Mouse (Mus musculus): Measurements from ENCODE around the gene Olfr520.
"Not testable (repeated sequence)": the region's sequence is repeated elsewhere in the genome, so short reads cannot be mapped to it uniquely, and the experiment has no call there.

Olfr520 gene

GRCm38 (mm10) chr7:99729973-99730372 is at the start of gene Olfr520:
Gene Olfr520 (plus strand): TSS chr7:99730273.
- DNase-seq (ENCODE audit: low read depth) = no peak

- DNase-seq (ENCODE audit: low read depth) = no peak
Observed at GRCm38 (mm10) chr7:99680771-99681170, 49.3 kb upstream of the Olfr520 start.

- no peak for DNase-seq (ENCODE audit: low read depth)
Observed at GRCm38 (mm10) chr7:99684086-99684485, 46.0 kb upstream of the Olfr520 start.

- no peak for DNase-seq (ENCODE audit: low read depth)
Observed at GRCm38 (mm10) chr7:99690819-99691218, 39.3 kb upstream of the Olfr520 start.

- no peak for DNase-seq (ENCODE audit: low read depth)
Observed at GRCm38 (mm10) chr7:99692396-99692795, 37.7 kb upstream of the Olfr520 start.

- no peak for DNase-seq (ENCODE audit: low read depth)
Observed at GRCm38 (mm10) chr7:99693387-99693786, 36.7 kb upstream of the Olfr520 start.

GRCm38 (mm10) chr7:99693976-99694375 is 36.1 kb upstream of the Olfr520 start:
- no peak for DNase-seq (ENCODE audit: low read depth)

- not testable (repeated sequence) for DNase-seq (ENCODE audit: low read depth)
Observed at GRCm38 (mm10) chr7:99694424-99694823, 35.6 kb upstream of the Olfr520 start.

- DNase-seq (ENCODE audit: low read depth) = no peak
Observed at GRCm38 (mm10) chr7:99695471-99696057, 34.5 kb upstream of the Olfr520 start.

GRCm38 (mm10) chr7:99698576-99698975 is 31.5 kb upstream of the Olfr520 start:
- no peak for DNase-seq (ENCODE audit: low read depth)

GRCm38 (mm10) chr7:99699106-99699505 is 31.0 kb upstream of the Olfr520 start:
- DNase-seq (ENCODE audit: low read depth) = no peak

GRCm38 (mm10) chr7:99699709-99700151 is 30.3 kb upstream of the Olfr520 start:
- no peak for DNase-seq (ENCODE audit: low read depth)

GRCm38 (mm10) chr7:99700641-99701040 is 29.4 kb upstream of the Olfr520 start:
- DNase-seq (ENCODE audit: low read depth) = no peak

- no peak for DNase-seq (ENCODE audit: low read depth)
Observed at GRCm38 (mm10) chr7:99702201-99702600, 27.9 kb upstream of the Olfr520 start.

GRCm38 (mm10) chr7:99704736-99705519 is 25.1 kb upstream of the Olfr520 start:
- DNase-seq (ENCODE audit: low read depth) = no peak

GRCm38 (mm10) chr7:99706341-99707037 is 23.6 kb upstream of the Olfr520 start:
- DNase-seq (ENCODE audit: low read depth) = no peak

GRCm38 (mm10) chr7:99707038-99707595 is 23.0 kb upstream of the Olfr520 start:
- DNase-seq (ENCODE audit: low read depth) = no peak

- no peak for DNase-seq (ENCODE audit: low read depth)
Observed at GRCm38 (mm10) chr7:99707671-99708070, 22.4 kb upstream of the Olfr520 start.

GRCm38 (mm10) chr7:99708301-99708721 is 21.8 kb upstream of the Olfr520 start:
- no peak for DNase-seq (ENCODE audit: low read depth)

GRCm38 (mm10) chr7:99708750-99709149 is 21.3 kb upstream of the Olfr520 start:
- no peak for DNase-seq (ENCODE audit: low read depth)

GRCm38 (mm10) chr7:99709992-99710391 is 20.1 kb upstream of the Olfr520 start:
- no peak for DNase-seq (ENCODE audit: low read depth)

- no peak for DNase-seq (ENCODE audit: low read depth)
Observed at GRCm38 (mm10) chr7:99710476-99710875, 19.6 kb upstream of the Olfr520 start.

- no peak for DNase-seq (ENCODE audit: low read depth)
Observed at GRCm38 (mm10) chr7:99711166-99711565, 18.9 kb upstream of the Olfr520 start, which contains the start of gene Slco2b1. Gene Slco2b1 (minus strand): TSS chr7:99711340.
